Mouse (Mus musculus) neutrophil, adult 5-6 weeks (primary cell): Measurements from ENCODE around the gene Inpp5a. TPM values are rescaled to one million over a fixed set of nuclear protein-coding genes. Genes with fewer than 3 reads are reported as not detected.

ENCODE experiments used
- ATAC-seq: fragments of 151-379, 151-347 bp; 2 replicates; pipeline ENCODE4 v1.8.0; 2017; ENCODE audit warnings: mild to moderate bottlenecking, moderate TSS enrichment; ENCODE audit not compliant: insufficient number of reproducible peaks, poor library complexity, low FRiP score, severe bottlenecking; ENCODE audit errors: extremely low read depth
- total RNA-seq: library from RNA; stranded (forward); fragments of 200-1000 nt; gene quantifications from 2 replicates; pipeline ENCODE4 v1.2.3, GENCODE M21; 2017

Gene Inpp5a
- total RNA-seq, 1 experiment from 2014 or later = 38.1 TPM

GRCm38 (mm10) chr7:139368722-139369380 is 20.1 kb upstream of the Inpp5a start:
- ATAC-seq = no peak

GRCm38 (mm10) chr7:139369501-139370088 is 19.3 kb upstream of the Inpp5a start:
- no peak for ATAC-seq

GRCm38 (mm10) chr7:139371389-139371788 is 17.5 kb upstream of the Inpp5a start:
- ATAC-seq = no peak

- ATAC-seq = peak; percentile 58
These were observed 11.5 kb upstream of the Inpp5a start for GRCm38 (mm10) chr7:139377381-139377780.

GRCm38 (mm10) chr7:139378355-139378754 is 10.6 kb upstream of the Inpp5a start:
- ATAC-seq = no peak

- ATAC-seq = no peak
These were observed 9.2 kb upstream of the Inpp5a start for GRCm38 (mm10) chr7:139379745-139380144.

GRCm38 (mm10) chr7:139380225-139380624 is 8.7 kb upstream of the Inpp5a start:
- ATAC-seq = no peak

- ATAC-seq = no peak
These were observed 7.0 kb upstream of the Inpp5a start for GRCm38 (mm10) chr7:139381877-139382276.

- no peak for ATAC-seq
These were observed 6.1 kb upstream of the Inpp5a start for GRCm38 (mm10) chr7:139382796-139383195.

- ATAC-seq = no peak
These were observed 4.4 kb upstream of the Inpp5a start for GRCm38 (mm10) chr7:139384500-139384899.

- no peak for ATAC-seq
These were observed 3.9 kb upstream of the Inpp5a start for GRCm38 (mm10) chr7:139384916-139385530.

GRCm38 (mm10) chr7:139386933-139387690 is 1.8 kb upstream of the Inpp5a start:
- no peak for ATAC-seq

- peak; percentile 21 for ATAC-seq
These were observed 814 bp upstream of the Inpp5a start for GRCm38 (mm10) chr7:139387921-139388669.

GRCm38 (mm10) chr7:139389213-139389761 is 378 bp downstream of the Inpp5a start:
- no peak for ATAC-seq

GRCm38 (mm10) chr7:139390380-139390779 is 1.5 kb downstream of the Inpp5a start:
- ATAC-seq = no peak

- ATAC-seq = no peak
These were observed 2.0 kb downstream of the Inpp5a start for GRCm38 (mm10) chr7:139390926-139391325.

- no peak for ATAC-seq
These were observed 2.8 kb downstream of the Inpp5a start for GRCm38 (mm10) chr7:139391691-139392090.

GRCm38 (mm10) chr7:139392106-139392505 is 3.2 kb downstream of the Inpp5a start:
- no peak for ATAC-seq
